Mouse (Mus musculus): ENCODE measurements around the gene Olfr518. TPM values are rescaled to one million over a fixed set of nuclear protein-coding genes. Genes with fewer than 3 reads are reported as not detected.

The Olfr518 gene
- total RNA-seq (2014; rRNA removed) = not detected in 2 replicates
- polyA plus RNA-seq (2015; fragmentation: Nextera tagmentation; extraction: Ambion mirVana) = not detected in 2 replicates

- no peaks in the 10 kb centered on the region for H3K4me1 ChIP-seq (ENCODE audit: insufficient read depth, low read length)
- no peaks in the 10 kb centered on the region for H3K36me3 ChIP-seq (ENCODE audit: insufficient read depth, low read length)
- ATAC-seq (ENCODE audit: low FRiP score) (no peak), DNase-seq (ENCODE audit: low spot score) (no peak)
- 81% methylated on average over 4 of the region's 4 CpGs for WGBS
- H3K9ac ChIP-seq (replicated peaks; ENCODE audit: low read length, poor library complexity, severe bottlenecking) = no peak within 1 kb of the TSS
- no peaks in the 10 kb centered on the region for H3K9me3 ChIP-seq (ENCODE audit: low read length)
- TF ChIP-seq CTCF (IDR thresholded peaks at IDR 0.05) = no peak
- no peak within 1 kb of the TSS for H3K27ac ChIP-seq (ENCODE audit: low read depth, low read length)
- no peak within 1 kb of the TSS for H3K4me2 ChIP-seq (ENCODE audit: low read depth, low read length, poor library complexity, severe bottlenecking)
- no peak within 1 kb of the TSS for H3K4me3 ChIP-seq (ENCODE audit: low read depth, low read length)
- no peaks in the 10 kb centered on the region for H3K27me3 ChIP-seq (ENCODE audit: insufficient read depth, low read length)
Observed at GRCm38 (mm10) chr7:108884906-108885305, at the start of gene Olfr518. Gene Olfr518 (minus strand): TSS chr7:108885006.

- Histone ChIP-seq H3K27ac (ENCODE audit: low read depth, low read length) (peak within 1 kb of the TSS; percentile 87), H3K4me1 (ENCODE audit: insufficient read depth, low read length) (peaks cover 11% of the 10 kb centered on the region; the same call in 1 of the 2 replicates), H3K4me3 (ENCODE audit: low read depth, low read length) (peak within 1 kb of the TSS; percentile 100), H3K4me2 (ENCODE audit: low read depth, low read length, poor library complexity, severe bottlenecking) (peak within 1 kb of the TSS; percentile 87), H3K27me3 (ENCODE audit: insufficient read depth, low read length) (no peaks in the 10 kb centered on the region), H3K9ac (replicated peaks; ENCODE audit: low read length, poor library complexity, severe bottlenecking) (peak within 1 kb of the TSS; percentile 92), H3K36me3 (ENCODE audit: insufficient read depth, low read length) (peaks cover 19% of the 10 kb centered on the region), H3K9me3 (ENCODE audit: low read length) (no peaks in the 10 kb centered on the region)
- DNase-seq (ENCODE audit: low spot score) (peak; percentile 99), ATAC-seq (ENCODE audit: low FRiP score) (peak; percentile 97)
- peak; percentile 96 for TF ChIP-seq CTCF (IDR thresholded peaks at IDR 0.05)
- WGBS = 2% methylated on average over 50 of the region's 50 CpGs
Observed at GRCm38 (mm10) chr7:108933794-108934731, 49.3 kb upstream of the Olfr518 start, which contains the start of gene Eif3f. Gene Eif3f (plus strand): TSS chr7:108934417.

- DNase-seq (ENCODE audit: low spot score) (no peak), ATAC-seq (ENCODE audit: low FRiP score) (no peak)
- H3K4me1 ChIP-seq (ENCODE audit: insufficient read depth, low read length) = no peaks in the 10 kb centered on the region
- H3K4me2 ChIP-seq (ENCODE audit: low read depth, low read length, poor library complexity, severe bottlenecking) = no peak within 1 kb of the TSS
- H3K4me3 ChIP-seq (ENCODE audit: low read depth, low read length) = no peak within 1 kb of the TSS
- no peaks in the 10 kb centered on the region for H3K36me3 ChIP-seq (ENCODE audit: insufficient read depth, low read length)
- H3K27ac ChIP-seq (ENCODE audit: low read depth, low read length) = no peak within 1 kb of the TSS
- 81% methylated on average over 6 of the region's 6 CpGs for WGBS
- H3K9me3 ChIP-seq (ENCODE audit: low read length) = no peaks in the 10 kb centered on the region
- no peak within 1 kb of the TSS for H3K9ac ChIP-seq (replicated peaks; ENCODE audit: low read length, poor library complexity, severe bottlenecking)
- TF ChIP-seq CTCF (IDR thresholded peaks at IDR 0.05) = no peak
- no peaks in the 10 kb centered on the region for H3K27me3 ChIP-seq (ENCODE audit: insufficient read depth, low read length)
Observed at GRCm38 (mm10) chr7:108929726-108930393, 45.1 kb upstream of the Olfr518 start, which contains the start of gene Nlrp10. Gene Nlrp10 (minus strand): TSS chr7:108930178.

GRCm38 (mm10) chr7:108928280-108929188 is 43.7 kb upstream of the Olfr518 start:
- Histone ChIP-seq H3K9ac (replicated peaks; ENCODE audit: low read length, poor library complexity, severe bottlenecking) (no peak overlapping the region), H3K27ac (ENCODE audit: low read depth, low read length) (no peak overlapping the region), H3K4me3 (ENCODE audit: low read depth, low read length) (no peak overlapping the region), H3K4me2 (ENCODE audit: low read depth, low read length, poor library complexity, severe bottlenecking) (no peak overlapping the region), H3K4me1 (ENCODE audit: insufficient read depth, low read length) (no peaks in the 10 kb centered on the region), H3K9me3 (ENCODE audit: low read length) (no peaks in the 10 kb centered on the region), H3K36me3 (ENCODE audit: insufficient read depth, low read length) (no peaks in the 10 kb centered on the region), H3K27me3 (ENCODE audit: insufficient read depth, low read length) (no peaks in the 10 kb centered on the region)
- no peak for TF ChIP-seq CTCF (IDR thresholded peaks at IDR 0.05)
- DNase-seq (ENCODE audit: low spot score) (no peak), ATAC-seq (ENCODE audit: low FRiP score) (no peak)
- 80% methylated on average over 11 of the region's 11 CpGs for WGBS

GRCm38 (mm10) chr7:108927043-108927442 is 42.2 kb upstream of the Olfr518 start:
- H3K4me2 ChIP-seq (ENCODE audit: low read depth, low read length, poor library complexity, severe bottlenecking) = no peak overlapping the region
- no peak overlapping the region for H3K27ac ChIP-seq (ENCODE audit: low read depth, low read length)
- 72% methylated on average over 4 of the region's 4 CpGs for WGBS
- no peaks in the 10 kb centered on the region for H3K4me1 ChIP-seq (ENCODE audit: insufficient read depth, low read length)
- no peak overlapping the region for H3K9ac ChIP-seq (replicated peaks; ENCODE audit: low read length, poor library complexity, severe bottlenecking)
- H3K36me3 ChIP-seq (ENCODE audit: insufficient read depth, low read length) = no peaks in the 10 kb centered on the region
- TF ChIP-seq CTCF (IDR thresholded peaks at IDR 0.05) = no peak
- no peak overlapping the region for H3K4me3 ChIP-seq (ENCODE audit: low read depth, low read length)
- H3K27me3 ChIP-seq (ENCODE audit: insufficient read depth, low read length) = no peaks in the 10 kb centered on the region; the same call in 1 of the 2 replicates
- DNase-seq (ENCODE audit: low spot score) = no peak
- ATAC-seq (ENCODE audit: low FRiP score) = no peak
- H3K9me3 ChIP-seq (ENCODE audit: low read length) = no peaks in the 10 kb centered on the region
